Mouse (Mus musculus) limb, embryonic 11.5 days (tissue): ENCODE data around the gene Rhof. TPM values are rescaled to one million over a fixed set of nuclear protein-coding genes. Genes with fewer than 3 reads are reported as not detected.

Experiments used
- ATAC-seq: fragments of 200-750 bp; cut with Nextera tagmentation; 2 replicates; pipeline ENCODE4 v1.8.0; 2017; ENCODE audit warnings: low read depth; ENCODE audit not compliant: insufficient number of reproducible peaks, low FRiP score, low TSS enrichment
- DNase-seq: peaks from one replicate; pipeline ENCODE4 v3.0.0-alpha.2; 2015; ENCODE audit warnings: low spot score
- H3K27ac ChIP-seq: fragments of 300-500 bp; sonication (generic); replicated peaks from 2 replicates; pipeline ENCODE4 v1.5.1; 2014; ENCODE audit warnings: low read depth, mild to moderate bottlenecking, low read length
- H3K27me3 ChIP-seq: fragments of 300-500 bp; sonication (generic); 2 replicates; pipeline ENCODE4 v1.6.1; 2014; ENCODE audit warnings: mild to moderate bottlenecking, low read length, mixed read lengths; ENCODE audit not compliant: control insufficient read depth, insufficient read depth
- H3K36me3 ChIP-seq: fragments of 300-500 bp; sonication (generic); 2 replicates; pipeline ENCODE4 v1.6.1; 2014; ENCODE audit warnings: mild to moderate bottlenecking, low read length, moderate library complexity, mixed read lengths; ENCODE audit not compliant: control insufficient read depth, insufficient read depth
- H3K4me1 ChIP-seq: fragments of 300-500 bp; sonication (generic); 2 replicates; pipeline ENCODE4 v1.6.1; 2014; ENCODE audit warnings: low read length, mixed read lengths; ENCODE audit not compliant: control insufficient read depth, insufficient read depth
- H3K4me2 ChIP-seq: fragments of 300-500 bp; sonication (generic); 2 replicates; pipeline ENCODE4 v1.6.1; 2014; ENCODE audit warnings: low read depth, mild to moderate bottlenecking, moderate library complexity; ENCODE audit not compliant: severe bottlenecking
- H3K4me3 ChIP-seq: fragments of 300-500 bp; sonication (generic); 2 replicates; pipeline ENCODE4 v1.5.1; 2014; ENCODE audit warnings: low read depth, low read length
- H3K9ac ChIP-seq: fragments of 300-500 bp; sonication (generic); 2 replicates; pipeline ENCODE4 v1.6.1; 2014; ENCODE audit warnings: mild to moderate bottlenecking, low read length
- H3K9me3 ChIP-seq: fragments of 300-500 bp; sonication (generic); 2 replicates; pipeline ENCODE4 v1.6.1; 2016; ENCODE audit warnings: low read length; ENCODE audit not compliant: control insufficient read depth
- WGBS: fragments of 180-500 bp; shearing (Covaris S2); extraction: QIAGEN DNeasy Blood & Tissue Kit; methylation state at CpG from one replicate; pipeline ENCODE4 v1.1.7; 2014; 5-methylcytosine and 5-hydroxymethylcytosine counted together
- polyA plus RNA-seq: library from polyadenylated mRNA; unstranded; fragments of >200 nt; fragmentation: Nextera tagmentation; extraction: Ambion mirVana; gene quantifications from 2 replicates; pipeline ENCODE4 v1.2.1, GENCODE M21; 2014

Gene Rhof
- polyA plus RNA-seq, 1 experiment from 2014 or later = 2.9 TPM

- peak overlapping the region; percentile 100 for H3K4me2 ChIP-seq
- no peaks in the 10 kb centered on the region for H3K27me3 ChIP-seq
- peak overlapping the region; percentile 100 for H3K27ac ChIP-seq
- ATAC-seq (peak; percentile 2; the same call in 1 of the 2 replicates), DNase-seq (peak; percentile 72)
- peaks cover 6% of the 10 kb centered on the region for H3K36me3 ChIP-seq
- peaks cover 58% of the 10 kb centered on the region for H3K4me1 ChIP-seq
- no peaks in the 10 kb centered on the region for H3K9me3 ChIP-seq
- peak overlapping the region; percentile 100 for H3K9ac ChIP-seq
- peak overlapping the region; percentile 95 for H3K4me3 ChIP-seq
- whole genome bisulfite sequencing = 2% methylated on average over 30 of the region's 30 CpGs
Measured at GRCm38 (mm10) chr5:123135471-123136360, 3.2 kb upstream of the Rhof start.

- H3K27me3 ChIP-seq = no peaks in the 10 kb centered on the region
- peaks cover 58% of the 10 kb centered on the region for H3K4me1 ChIP-seq
- H3K9me3 ChIP-seq = no peaks in the 10 kb centered on the region
- H3K36me3 ChIP-seq = peaks cover 6% of the 10 kb centered on the region
- ATAC-seq (no peak), DNase-seq (no peak)
- H3K4me2 ChIP-seq = peak overlapping the region; percentile 100
- H3K27ac ChIP-seq = peak overlapping the region; percentile 47; the same call in 1 of the 2 replicates
- H3K4me3 ChIP-seq = peak overlapping the region; percentile 95
- peak overlapping the region; percentile 17; the same call in 1 of the 2 replicates for H3K9ac ChIP-seq
- 23% methylated on average over 8 of the region's 8 CpGs for WGBS
Measured at GRCm38 (mm10) chr5:123134875-123135382, 2.4 kb upstream of the Rhof start.

DNA sequence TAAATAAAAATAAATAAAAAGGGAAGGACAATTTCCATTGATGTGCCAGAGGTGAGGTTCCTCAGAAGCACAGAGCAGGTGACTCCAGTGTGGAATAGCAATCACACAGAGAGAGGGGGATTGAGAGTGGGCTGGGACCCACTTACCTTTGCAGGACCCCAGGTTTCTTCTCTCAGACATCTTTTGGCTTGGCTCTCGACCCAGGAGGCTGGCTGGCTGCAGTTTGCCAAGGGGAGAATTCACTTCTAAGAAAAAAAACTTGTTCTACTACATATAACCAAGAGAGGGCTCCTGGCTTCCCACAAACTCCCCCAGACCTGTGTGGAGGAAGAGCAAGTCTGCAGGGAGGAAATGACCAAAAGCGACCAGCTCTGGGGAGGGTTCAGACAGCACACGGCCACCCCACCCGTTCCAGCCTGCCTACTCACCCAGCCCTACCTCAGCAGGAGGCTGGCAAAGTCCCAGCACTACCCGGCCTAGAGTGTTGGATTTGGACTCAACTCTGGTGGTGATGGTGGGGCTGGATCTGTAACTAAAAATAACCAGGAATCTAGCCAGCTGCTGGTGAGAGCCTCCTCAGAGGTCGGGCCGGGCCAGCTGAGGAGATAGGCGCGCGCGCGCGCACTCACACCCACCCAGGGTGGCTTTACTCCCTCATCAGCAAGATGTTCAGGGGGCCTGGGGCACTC is 1.8 kb upstream of the Rhof start:
- Histone ChIP-seq H3K9me3 (no peaks in the 10 kb centered on the region), H3K4me1 (peaks cover 58% of the 10 kb centered on the region), H3K36me3 (peaks cover 6% of the 10 kb centered on the region), H3K4me2 (peak overlapping the region; percentile 100), H3K9ac (0 out of 2 replicates have a peak overlapping the region, but pooled peaks have one; percentile 17), H3K27ac (peak overlapping the region; percentile 47; the same call in 1 of the 2 replicates), H3K27me3 (no peaks in the 10 kb centered on the region), H3K4me3 (peak overlapping the region; percentile 1; the same call in 1 of the 2 replicates)
- ATAC-seq (no peak), DNase-seq (no peak)
- WGBS = 50% methylated on average over 13 of the region's 13 CpGs

DNA sequence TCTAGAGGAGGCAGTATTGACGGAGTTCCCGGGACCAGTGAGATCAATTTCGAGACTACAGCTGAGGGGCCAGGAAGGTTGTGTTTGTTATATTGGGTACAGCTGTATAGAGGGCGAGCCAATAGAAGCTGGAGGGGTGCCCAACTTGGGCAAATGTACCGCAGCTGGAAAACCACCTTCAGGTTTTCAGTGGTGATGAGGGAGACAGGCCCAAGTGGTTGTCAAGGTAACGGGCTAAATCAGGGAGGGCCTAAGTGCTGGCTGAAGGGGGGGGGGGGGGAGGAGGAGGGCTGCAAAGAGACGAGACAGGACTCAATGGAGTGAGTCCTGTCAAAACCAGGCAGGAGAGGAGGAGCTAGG is 1.3 kb upstream of the Rhof start:
- peaks cover 6% of the 10 kb centered on the region for H3K36me3 ChIP-seq
- no peak overlapping the region for H3K4me3 ChIP-seq
- DNase-seq = no peak
- WGBS = 36% methylated on average over 7 of the region's 7 CpGs
- no peak for ATAC-seq
- H3K27ac ChIP-seq = no peak overlapping the region
- no peak overlapping the region for H3K9ac ChIP-seq
- no peaks in the 10 kb centered on the region for H3K9me3 ChIP-seq
- no peaks in the 10 kb centered on the region for H3K27me3 ChIP-seq
- H3K4me1 ChIP-seq = peaks cover 56% of the 10 kb centered on the region
- no peak overlapping the region for H3K4me2 ChIP-seq

GRCm38 (mm10) chr5:123133083-123133783 is 741 bp upstream of the Rhof start:
- H3K4me3 ChIP-seq = no peak overlapping the region
- peak; percentile 94 for DNase-seq
- no peak overlapping the region for H3K27ac ChIP-seq
- H3K4me1 ChIP-seq = peaks cover 55% of the 10 kb centered on the region
- H3K36me3 ChIP-seq = peaks cover 8% of the 10 kb centered on the region
- no peaks in the 10 kb centered on the region for H3K9me3 ChIP-seq
- H3K27me3 ChIP-seq = no peaks in the 10 kb centered on the region
- H3K4me2 ChIP-seq = no peak overlapping the region
- 23% methylated on average over 18 of the region's 18 CpGs for WGBS
- no peak overlapping the region for H3K9ac ChIP-seq
- ATAC-seq = no peak

DNA sequence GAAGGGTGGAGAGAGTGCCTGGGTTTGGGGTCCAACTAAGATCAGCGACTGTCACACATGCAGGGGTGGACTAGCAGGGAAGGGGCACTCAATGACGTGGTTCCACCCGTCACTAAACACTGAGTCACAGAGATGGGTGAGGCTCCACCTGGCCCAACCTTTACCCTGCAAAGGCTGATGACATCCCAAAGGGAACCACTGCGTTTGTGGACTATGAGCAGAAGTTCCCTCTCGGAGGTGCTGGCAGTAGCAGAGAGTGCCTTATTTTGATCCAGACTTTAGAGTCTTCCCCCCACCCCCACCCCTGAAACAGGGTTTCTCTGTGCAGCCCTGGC is 1.7 kb downstream of the Rhof start:
- H3K4me3 ChIP-seq = no peak overlapping the region
- peaks cover 5% of the 10 kb centered on the region for H3K36me3 ChIP-seq
- no peaks in the 10 kb centered on the region for H3K27me3 ChIP-seq
- no peaks in the 10 kb centered on the region for H3K9me3 ChIP-seq
- no peak overlapping the region for H3K27ac ChIP-seq
- DNase-seq = no peak
- H3K9ac ChIP-seq = no peak overlapping the region
- WGBS = 90% methylated on average over 5 of the region's 5 CpGs
- no peak overlapping the region for H3K4me2 ChIP-seq
- ATAC-seq = no peak
- H3K4me1 ChIP-seq = peaks cover 34% of the 10 kb centered on the region

DNA sequence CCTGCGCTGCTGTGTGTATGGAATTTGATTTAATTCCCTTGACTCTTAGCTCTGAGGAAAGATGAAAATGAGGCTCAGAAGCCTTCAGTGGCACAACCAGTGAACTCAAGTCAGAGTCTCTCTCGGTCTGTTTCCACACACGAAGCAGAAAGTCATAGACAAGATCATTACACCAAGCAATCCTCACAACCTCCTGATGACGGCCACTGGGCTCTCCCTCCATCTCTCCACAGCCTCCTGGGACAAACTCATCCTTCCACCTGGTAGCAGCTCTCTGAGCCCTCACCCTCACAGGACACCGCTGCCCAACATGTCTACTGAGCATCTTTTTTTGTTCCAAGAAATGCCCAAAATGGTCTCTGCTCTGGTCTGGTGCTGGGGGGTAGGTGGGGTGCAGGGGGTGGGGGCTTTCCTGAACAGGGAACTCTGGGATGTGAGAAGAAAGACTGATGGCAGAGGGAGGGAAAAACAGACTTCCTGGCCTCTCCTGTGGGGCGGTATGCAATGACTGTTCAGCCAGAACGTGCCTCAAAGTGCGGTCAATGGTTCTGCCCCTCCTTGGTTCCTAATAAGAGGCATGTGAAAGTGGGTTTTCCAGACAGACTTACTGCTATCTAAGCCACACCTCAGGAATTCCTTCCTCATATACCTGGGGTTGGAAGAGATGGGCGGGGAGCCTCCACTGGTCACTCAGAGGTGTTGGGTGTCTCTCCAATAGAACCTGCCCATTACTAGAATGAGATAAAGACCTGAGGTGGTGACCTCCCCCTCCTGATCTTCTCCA is 2.3 kb downstream of the Rhof start:
- ATAC-seq (no peak), DNase-seq (no peak)
- H3K9me3 ChIP-seq = no peaks in the 10 kb centered on the region
- H3K4me1 ChIP-seq = peaks cover 28% of the 10 kb centered on the region
- no peak overlapping the region for H3K4me3 ChIP-seq
- no peak overlapping the region for H3K27ac ChIP-seq
- 89% methylated on average over 9 of the region's 9 CpGs for WGBS
- no peak overlapping the region for H3K9ac ChIP-seq
- no peaks in the 10 kb centered on the region for H3K27me3 ChIP-seq
- H3K4me2 ChIP-seq = no peak overlapping the region
- H3K36me3 ChIP-seq = peaks cover 5% of the 10 kb centered on the region
